Mouse (Mus musculus) right cerebral cortex, adult 18-20 months (tissue): Measurements from ENCODE around the gene Crybg1.

Source experiments
- DNase-seq: peaks from one replicate; pipeline ENCODE4 v3.0.0; 2022; ENCODE audit warnings: mixed read lengths

The Crybg1 gene

GRCm38 (mm10) chr10:44091757-44092156 lies 56.9 kb downstream of the Crybg1 start:
- DNase-seq = no peak

- no peak for DNase-seq
Measured at GRCm38 (mm10) chr10:44080351-44080750, 68.3 kb downstream of the Crybg1 start.

- peak; percentile 6 for DNase-seq
Measured at GRCm38 (mm10) chr10:44078799-44079521, 69.7 kb downstream of the Crybg1 start.

GRCm38 (mm10) chr10:44071095-44071494 lies 77.6 kb downstream of the Crybg1 start:
- DNase-seq = peak; percentile 29

- DNase-seq = no peak
Measured at GRCm38 (mm10) chr10:44069131-44069530, 79.5 kb downstream of the Crybg1 start.

- no peak for DNase-seq
Measured at GRCm38 (mm10) chr10:44065848-44066360, 82.7 kb downstream of the Crybg1 start.

- DNase-seq = no peak
Measured at GRCm38 (mm10) chr10:44062981-44063380, 85.7 kb downstream of the Crybg1 start.

- DNase-seq = peak; percentile 37
Measured at GRCm38 (mm10) chr10:44050913-44051312, 97.7 kb downstream of the Crybg1 start.

- no peak for DNase-seq
Measured at GRCm38 (mm10) chr10:44044727-44045126, 103.9 kb downstream of the Crybg1 start.

- no peak for DNase-seq
Measured at GRCm38 (mm10) chr10:44043630-44044029, 105.0 kb downstream of the Crybg1 start.

GRCm38 (mm10) chr10:44039185-44039584 lies 109.5 kb downstream of the Crybg1 start:
- no peak for DNase-seq

- no peak for DNase-seq
Measured at GRCm38 (mm10) chr10:44037918-44038544, 110.6 kb downstream of the Crybg1 start.

GRCm38 (mm10) chr10:44029566-44029965 lies 119.1 kb downstream of the Crybg1 start:
- no peak for DNase-seq

GRCm38 (mm10) chr10:44027226-44027625 lies 121.4 kb downstream of the Crybg1 start:
- DNase-seq = no peak

- DNase-seq = no peak
Measured at GRCm38 (mm10) chr10:44026105-44026504, 122.5 kb downstream of the Crybg1 start.

GRCm38 (mm10) chr10:44024705-44025104 lies 123.9 kb downstream of the Crybg1 start:
- no peak for DNase-seq

GRCm38 (mm10) chr10:44020141-44020540 lies 128.5 kb downstream of the Crybg1 start:
- no peak for DNase-seq

- DNase-seq = no peak
Measured at GRCm38 (mm10) chr10:44018562-44018961, 130.1 kb downstream of the Crybg1 start.

GRCm38 (mm10) chr10:44015631-44016030 lies 133.0 kb downstream of the Crybg1 start:
- DNase-seq = no peak

GRCm38 (mm10) chr10:44013885-44014284 lies 134.8 kb downstream of the Crybg1 start:
- no peak for DNase-seq

GRCm38 (mm10) chr10:44011408-44011807 lies 137.2 kb downstream of the Crybg1 start:
- no peak for DNase-seq

- DNase-seq = no peak
Measured at GRCm38 (mm10) chr10:44008808-44009207, 139.8 kb downstream of the Crybg1 start.

- no peak for DNase-seq
Measured at GRCm38 (mm10) chr10:44006815-44007214, 141.8 kb downstream of the Crybg1 start.
